Mouse (Mus musculus): ENCODE data around the gene Psma3.

GRCm38 (mm10) chr12:70967581-70967980 lies 6.8 kb upstream of the Psma3 start:
- TF ChIP-seq CTCF (IDR thresholded peaks at IDR 0.05; ENCODE audit: control insufficient read depth, insufficient read depth, insufficient replicate concordance, low read depth, low read length) (no peak), POLR2A (IDR thresholded peaks at IDR 0.05; ENCODE audit: control insufficient read depth, low read depth, low read length) (no peak)

Measured in testis, adult 2 months (tissue).